Mouse (Mus musculus) MEL (cell line): Measurements from ENCODE around the gene Lrrc74b. TPM values are rescaled to one million over a fixed set of nuclear protein-coding genes. Genes with fewer than 3 reads are reported as not detected.

Experiments used
- DNase-seq: peaks from one replicate; pipeline ENCODE4 v3.0.0; 2011; ENCODE audit warnings: low read depth, low spot score
- H3K27ac ChIP-seq: 2 replicates; pipeline ENCODE4 v1.5.1; 2012; ENCODE audit warnings: low read depth, mild to moderate bottlenecking, control low read depth, low read length, moderate library complexity; ENCODE audit not compliant: control insufficient read depth
- H3K27me3 ChIP-seq, 2 experiments: fragments of 150-350 bp in 1 of 2; sonication (generic) in 1 of 2; 2 replicates each; pipeline ENCODE4 v1.6.1; 2012; ENCODE audit warnings: low read length in 2 of 2, mild to moderate bottlenecking in 2 of 2, improper control_type of control experiment in 1 of 2, moderate library complexity in 1 of 2; ENCODE audit not compliant: insufficient read depth in 2 of 2, control insufficient read depth in 1 of 2
- H3K36me3 ChIP-seq, 2 experiments: 2 replicates each; pipeline ENCODE4 v1.6.1; 2012 to 2014; ENCODE audit warnings: low read length in 2 of 2, improper control_type of control experiment in 1 of 2, inconsistent platforms in 1 of 2, mild to moderate bottlenecking in 1 of 2; ENCODE audit not compliant: insufficient read depth in 2 of 2, control insufficient read depth in 1 of 2
- H3K4me1 ChIP-seq, 2 experiments: fragments of 150-350 bp in 1 of 2; sonication (generic) in 1 of 2; 2 replicates each; pipeline ENCODE4 v1.6.1; 2012; ENCODE audit warnings: low read length in 2 of 2, improper control_type of control experiment in 1 of 2, mild to moderate bottlenecking in 1 of 2; ENCODE audit not compliant: insufficient read depth in 2 of 2, control insufficient read depth in 1 of 2
- H3K4me3 ChIP-seq, 2 experiments: fragments of 150-350 bp in 1 of 2; sonication (generic) in 1 of 2; 2 replicates each; pipeline ENCODE4 v1.5.1; 2012; ENCODE audit warnings: low read depth in 2 of 2, low read length in 2 of 2, mild to moderate bottlenecking in 2 of 2, moderate library complexity in 2 of 2, control low read depth in 1 of 2, improper control_type of control experiment in 1 of 2; ENCODE audit not compliant: control insufficient read depth in 1 of 2, insufficient read depth in 1 of 2
- H3K79me2 ChIP-seq: 2 replicates; pipeline ENCODE4 v1.6.1; 2012; ENCODE audit warnings: mild to moderate bottlenecking, low read length, moderate library complexity; ENCODE audit not compliant: control insufficient read depth, poor library complexity, insufficient read depth
- H3K9ac ChIP-seq: 2 replicates; pipeline ENCODE4 v1.6.1; 2012; ENCODE audit warnings: low read depth, mild to moderate bottlenecking, control low read depth, low read length, moderate library complexity; ENCODE audit not compliant: control insufficient read depth, poor library complexity, severe bottlenecking
- H3K9me3 ChIP-seq: fragments of 150-350 bp; sonication (generic); replicated peaks from 2 replicates; pipeline ENCODE4 v1.6.1; 2012; ENCODE audit warnings: mild to moderate bottlenecking, low read length, improper control_type of control experiment, moderate library complexity; ENCODE audit not compliant: insufficient read depth
- CHD2 ChIP-seq: IDR thresholded peaks from 2 replicates; pipeline ENCODE4 v1.6.1; 2011; ENCODE audit warnings: low read length, improper control_type of control experiment
- CTCF ChIP-seq, 3 experiments: IDR thresholded peaks in 2 of 3; conservative IDR thresholded peaks in 1 of 3; 2 replicates each; pipeline ENCODE4 v1.5.1; 2011 to 2012; ENCODE audit warnings: low read length in 3 of 3, low read depth in 2 of 3, mild to moderate bottlenecking in 2 of 3, improper control_type of control experiment in 1 of 3, inconsistent platforms in 1 of 3, mixed read lengths in 1 of 3, moderate library complexity in 1 of 3; ENCODE audit not compliant: control insufficient read depth in 1 of 3, insufficient read depth in 1 of 3, poor library complexity in 1 of 3, severe bottlenecking in 1 of 3
- ETS1 ChIP-seq: IDR thresholded peaks from 2 replicates; pipeline ENCODE4 v1.6.1; 2012; ENCODE audit warnings: low read depth, mild to moderate bottlenecking, inconsistent platforms, low read length, improper control_type of control experiment, moderate library complexity
- JUND ChIP-seq: IDR thresholded peaks from 2 replicates; pipeline ENCODE4 v1.6.1; 2011; ENCODE audit warnings: low read depth, mild to moderate bottlenecking, improper control_type of control experiment, low read length
- MAX ChIP-seq: IDR thresholded peaks from 2 replicates; pipeline ENCODE4 v1.6.1; 2011; ENCODE audit warnings: low read length, improper control_type of control experiment
- MEF2A ChIP-seq: IDR thresholded peaks from 2 replicates; pipeline ENCODE4 v1.6.1; 2014; ENCODE audit warnings: low read depth, mild to moderate bottlenecking, inconsistent platforms, low read length, improper control_type of control experiment; ENCODE audit not compliant: poor library complexity, insufficient replicate concordance, severe bottlenecking; ENCODE audit errors: extremely low read depth
- MYC ChIP-seq: IDR thresholded peaks from 2 replicates; pipeline ENCODE4 v1.6.1; 2011; ENCODE audit warnings: low read depth, mild to moderate bottlenecking, low read length, improper control_type of control experiment, moderate library complexity
- NELFE ChIP-seq: IDR thresholded peaks from 2 replicates; pipeline ENCODE4 v1.6.1; 2011; ENCODE audit warnings: low read depth, low read length, improper control_type of control experiment
- RAD21 ChIP-seq: IDR thresholded peaks from 2 replicates; pipeline ENCODE4 v1.6.1; 2011; ENCODE audit warnings: mild to moderate bottlenecking, low read depth, low read length, improper control_type of control experiment
- SMC3 ChIP-seq: IDR thresholded peaks from 2 replicates; pipeline ENCODE4 v1.6.1; 2011; ENCODE audit warnings: low read depth, low read length, improper control_type of control experiment
- USF1 ChIP-seq: IDR thresholded peaks from 2 replicates; pipeline ENCODE4 v1.6.1; 2014; ENCODE audit warnings: low read depth, mild to moderate bottlenecking, inconsistent platforms, low read length, improper control_type of control experiment, moderate library complexity
- ZC3H11A ChIP-seq: IDR thresholded peaks from 2 replicates; pipeline ENCODE4 v1.6.1; 2012; ENCODE audit warnings: low read depth, mild to moderate bottlenecking, inconsistent platforms, low read length, improper control_type of control experiment
- ZKSCAN1 ChIP-seq: IDR thresholded peaks from 2 replicates; pipeline ENCODE4 v1.6.1; 2012; ENCODE audit warnings: low read depth, mild to moderate bottlenecking, inconsistent platforms, low read length, improper control_type of control experiment, moderate library complexity
- ZMIZ1 ChIP-seq: IDR thresholded peaks from 2 replicates; pipeline ENCODE4 v1.6.1; 2012; ENCODE audit warnings: low read depth, mild to moderate bottlenecking, inconsistent platforms, low read length, improper control_type of control experiment, moderate library complexity
- polyA plus RNA-seq, 2 experiments: library from polyadenylated mRNA; stranded (reverse) in 1 of 2; unstranded in 1 of 2; fragments of >175 nt in 1 of 2; fragments of >200 nt in 1 of 2; gene quantifications; 2 replicates each; pipeline versions ENCODE4 v1.2.1 to v1.2.4; 2012; ENCODE audit warnings: low replicate concordance in 2 of 2, low read depth in 1 of 2; ENCODE audit not compliant: insufficient read length in 2 of 2, insufficient read depth in 1 of 2, missing spikeins in 1 of 2
- total RNA-seq: library from RNA; depleted of rRNA; stranded (reverse); fragments of 300-350 nt; gene quantifications from 2 replicates; pipeline ENCODE4 v1.2.3, GENCODE M21; 2012

Gene Lrrc74b
- total and polyA plus RNA-seq, 3 experiments = 0.10 to 0.12 TPM; not detected in 1

DNA sequence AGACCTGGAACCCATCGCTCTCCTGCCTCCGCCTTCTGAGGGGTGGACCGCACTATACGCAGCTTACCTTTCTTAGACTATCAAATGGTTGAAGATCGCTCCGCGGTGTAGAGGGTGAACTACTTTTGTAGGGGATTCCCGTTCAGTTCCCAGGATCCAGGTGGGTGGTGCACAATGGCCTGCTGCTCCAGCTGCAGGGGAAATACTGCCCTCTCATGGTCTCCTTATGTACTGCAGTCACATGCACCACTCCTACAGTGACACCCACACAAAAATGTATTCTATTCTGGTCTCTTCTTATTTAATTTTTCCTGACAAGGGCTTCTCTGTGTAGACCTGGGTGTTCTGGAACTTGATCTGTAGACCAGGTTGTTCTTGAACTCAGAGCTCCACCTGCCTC, 22.0 kb upstream of the Lrrc74b start, which contains the start of gene Slc7a4:
Gene Slc7a4 (minus strand): TSS at position 151 of the 400 bp plus-strand sequence.
- DNase-seq = peak; percentile 68
- no peak for TF ChIP-seq JUND
- peak; percentile 66 for TF ChIP-seq SMC3
- peak; percentile 73 to 94 (median 77) for TF ChIP-seq CTCF (IDR thresholded peaks at IDR 0.05 in 2 of 3, conservative IDR thresholded peaks at IDR 0.05 in 1 of 3; ENCODE audit: control insufficient read depth in 1 of 3, insufficient read depth in 1 of 3, low read depth in 2 of 3, low read length in 3 of 3, poor library complexity in 1 of 3, severe bottlenecking in 1 of 3)
- TF ChIP-seq USF1 = peak; percentile 67
- no peak for TF ChIP-seq ETS1
- peak; percentile 43; the same call in 1 of the 2 replicates for TF ChIP-seq ZC3H11A
- TF ChIP-seq MAX = 0 out of 2 replicates have a peak, but pooled peaks have one; percentile 25
- TF ChIP-seq ZKSCAN1 = no peak
- peak; percentile 69 for TF ChIP-seq RAD21
- TF ChIP-seq ZMIZ1 = no peak
- no peak for TF ChIP-seq MEF2A
- peak; percentile 40; the same call in 1 of the 2 replicates for TF ChIP-seq MYC
- Histone ChIP-seq H3K79me2 (no peaks in the 10 kb centered on the region), H3K27ac (no peak within 1 kb of the TSS), H3K27me3 (peaks cover 2% of the 10 kb centered on the region in 2 experiments; a peak in 3 of 4 replicates), H3K36me3 (no peaks in the 10 kb centered on the region), H3K9ac (no peak within 1 kb of the TSS), H3K4me1 (no peaks in the 10 kb centered on the region), H3K4me3 (no peak within 1 kb of the TSS), H3K9me3 (no peaks in the 10 kb centered on the region)

DNA sequence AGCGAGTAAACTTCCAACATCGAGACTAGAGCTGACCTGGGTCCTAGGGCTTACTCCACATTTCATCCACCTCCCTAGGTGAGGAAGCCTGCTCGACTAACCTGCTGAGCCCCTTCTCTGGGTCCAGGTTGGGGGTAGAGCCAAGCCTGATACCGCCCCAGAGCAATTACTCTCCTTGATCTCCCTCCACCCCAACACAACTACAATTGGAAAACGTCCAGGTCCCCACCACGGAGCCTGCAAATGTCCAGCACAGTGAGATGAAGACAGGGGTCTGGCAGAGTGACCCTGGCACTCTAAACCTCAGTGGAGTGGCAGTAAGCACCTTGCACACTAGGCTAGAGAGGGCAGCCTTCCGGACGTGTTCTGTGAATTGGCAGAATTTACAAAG, 15.8 kb upstream of the Lrrc74b start:
- H3K4me3 ChIP-seq = peak overlapping the region; percentile 84 to 94
- TF ChIP-seq MEF2A (no peak), CHD2 (no peak), ETS1 (no peak), NELFE (0 out of 2 replicates have a peak, but pooled peaks have one; percentile 6), ZKSCAN1 (no peak)
- TF ChIP-seq, all 39 proteins: peak for 1
- H3K9me3 ChIP-seq = no peaks in the 10 kb centered on the region
- no peaks in the 10 kb centered on the region; the same call in 1 of the 2 replicates for H3K79me2 ChIP-seq
- H3K4me1 ChIP-seq = peaks cover 0 to 4% of the 10 kb centered on the region in 2 experiments; a peak in 1 of 4 replicates
- DNase-seq = no peak
- H3K27me3 ChIP-seq = peaks cover 0 to 2% of the 10 kb centered on the region in 2 experiments; a peak in 1 of 4 replicates
- no peaks in the 10 kb centered on the region for H3K36me3 ChIP-seq
- no peak overlapping the region for H3K27ac ChIP-seq
- peak overlapping the region; percentile 32; the same call in 1 of the 2 replicates for H3K9ac ChIP-seq
